Mouse (Mus musculus): ENCODE data around the gene Ran.

Gene Ran

DNA sequence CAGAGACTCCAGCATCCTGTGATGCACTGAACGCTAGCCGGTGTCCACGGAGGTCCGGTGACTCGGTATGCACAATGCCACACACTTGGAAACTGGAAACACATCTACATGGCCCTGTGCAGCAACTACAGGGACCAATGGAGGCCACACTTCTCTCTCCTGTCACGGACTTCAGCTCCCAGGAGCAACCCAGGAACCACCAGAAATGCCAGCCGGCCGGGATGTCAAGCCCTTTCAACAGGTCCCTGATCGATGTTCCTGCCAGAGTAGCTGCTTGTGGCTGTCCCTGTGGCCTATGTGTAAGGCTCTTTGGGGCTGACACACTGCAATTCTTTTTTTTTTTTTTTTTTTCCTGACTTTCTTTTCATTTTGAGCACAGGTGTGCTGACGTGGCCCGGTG is 44.3 kb downstream of the Ran start:
- H3K36me3 ChIP-seq (ENCODE audit: control insufficient read depth, insufficient read depth, low read length, poor library complexity, severe bottlenecking), result no peaks in the 10 kb centered on the region
- no peak for DNase-seq (ENCODE audit: low read depth, low spot score)
- H3K27me3 ChIP-seq (ENCODE audit: control insufficient read depth, insufficient read depth, low read length, poor library complexity, severe bottlenecking), result no peaks in the 10 kb centered on the region

DNA sequence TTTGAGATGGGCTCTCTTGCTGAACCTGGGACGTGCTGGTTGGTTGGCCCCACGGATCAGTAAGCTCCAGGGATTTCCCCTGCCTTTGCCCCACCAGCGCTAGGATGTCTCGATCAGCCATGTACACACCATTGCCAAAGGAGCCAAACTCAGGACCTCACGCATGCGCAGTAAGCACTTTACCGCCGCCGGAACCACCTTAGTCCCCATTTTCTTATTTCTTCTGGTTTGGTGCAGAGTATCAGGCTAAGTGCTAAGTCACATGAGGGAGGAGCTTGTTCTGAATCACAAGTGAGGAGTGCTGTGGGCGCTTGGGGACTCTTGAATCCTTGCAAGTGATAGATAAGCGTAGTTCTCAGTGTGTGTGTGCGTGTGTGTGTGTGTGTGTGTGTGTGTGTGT is 45.4 kb downstream of the Ran start:
- Histone ChIP-seq H3K27me3 (ENCODE audit: control insufficient read depth, insufficient read depth, low read length, poor library complexity, severe bottlenecking) (no peaks in the 10 kb centered on the region), H3K36me3 (ENCODE audit: control insufficient read depth, insufficient read depth, low read length, poor library complexity, severe bottlenecking) (no peaks in the 10 kb centered on the region)
- no peak for DNase-seq (ENCODE audit: low read depth, low spot score)

DNA sequence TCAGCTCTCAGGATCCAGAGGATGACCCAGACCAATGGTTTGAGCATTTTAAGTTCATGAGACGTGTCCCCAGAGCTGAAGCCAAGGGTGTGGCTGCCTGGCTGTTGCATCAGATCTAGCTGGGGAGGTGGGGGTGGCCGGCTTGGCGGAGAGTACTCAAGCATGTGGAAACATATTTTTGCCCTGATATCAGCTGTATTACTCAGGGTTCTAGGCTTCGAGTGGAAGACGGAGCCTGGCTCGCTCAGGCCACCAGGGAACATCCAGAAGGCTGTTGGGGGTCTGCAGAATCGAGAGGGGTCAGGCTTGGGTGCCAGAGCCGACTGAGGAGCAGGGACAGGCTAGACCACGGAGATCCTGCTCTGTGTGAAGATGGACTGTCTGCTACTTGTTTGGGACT is 46.1 kb downstream of the Ran start:
- DNase-seq (ENCODE audit: low read depth, low spot score), result no peak
- Histone ChIP-seq H3K36me3 (ENCODE audit: control insufficient read depth, insufficient read depth, low read length, poor library complexity, severe bottlenecking) (no peaks in the 10 kb centered on the region), H3K27me3 (ENCODE audit: control insufficient read depth, insufficient read depth, low read length, poor library complexity, severe bottlenecking) (no peaks in the 10 kb centered on the region)

DNA sequence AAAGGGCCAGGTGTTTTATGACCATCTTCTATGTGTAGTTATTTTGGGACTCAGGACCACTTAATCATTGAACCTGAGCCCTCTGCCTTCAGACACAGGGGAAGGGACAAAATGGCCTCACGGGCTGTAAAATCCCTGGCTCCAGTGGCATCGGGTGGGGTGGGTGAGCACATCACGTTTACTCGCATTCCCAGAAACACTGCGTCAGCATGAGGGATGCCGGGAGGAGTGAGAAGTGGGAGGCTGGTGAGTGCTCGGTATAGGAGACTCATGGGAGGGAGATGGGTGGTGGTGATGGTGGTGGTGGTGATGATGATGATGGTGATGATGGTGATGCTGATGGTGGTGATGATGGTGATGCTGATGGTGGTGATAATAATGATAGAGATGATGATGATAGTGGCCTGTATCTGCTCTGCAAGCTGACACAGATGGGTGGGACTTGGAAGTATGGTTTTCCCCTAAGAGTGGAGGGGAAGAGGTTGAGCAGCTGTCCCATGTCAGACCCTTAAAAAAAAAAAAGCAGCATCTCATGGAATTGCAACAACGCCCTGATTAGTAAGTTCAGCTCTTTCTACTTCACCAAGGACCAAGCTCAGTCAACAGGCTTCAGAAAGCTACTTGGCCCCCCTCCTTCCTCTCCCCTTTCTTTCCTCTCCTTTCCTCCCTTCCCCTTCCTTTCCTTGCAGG is 46.8 kb downstream of the Ran start:
- no peak for DNase-seq (ENCODE audit: low read depth, low spot score)
- Histone ChIP-seq H3K27me3 (ENCODE audit: control insufficient read depth, insufficient read depth, low read length, poor library complexity, severe bottlenecking) (no peaks in the 10 kb centered on the region), H3K36me3 (ENCODE audit: control insufficient read depth, insufficient read depth, low read length, poor library complexity, severe bottlenecking) (no peaks in the 10 kb centered on the region)

DNA sequence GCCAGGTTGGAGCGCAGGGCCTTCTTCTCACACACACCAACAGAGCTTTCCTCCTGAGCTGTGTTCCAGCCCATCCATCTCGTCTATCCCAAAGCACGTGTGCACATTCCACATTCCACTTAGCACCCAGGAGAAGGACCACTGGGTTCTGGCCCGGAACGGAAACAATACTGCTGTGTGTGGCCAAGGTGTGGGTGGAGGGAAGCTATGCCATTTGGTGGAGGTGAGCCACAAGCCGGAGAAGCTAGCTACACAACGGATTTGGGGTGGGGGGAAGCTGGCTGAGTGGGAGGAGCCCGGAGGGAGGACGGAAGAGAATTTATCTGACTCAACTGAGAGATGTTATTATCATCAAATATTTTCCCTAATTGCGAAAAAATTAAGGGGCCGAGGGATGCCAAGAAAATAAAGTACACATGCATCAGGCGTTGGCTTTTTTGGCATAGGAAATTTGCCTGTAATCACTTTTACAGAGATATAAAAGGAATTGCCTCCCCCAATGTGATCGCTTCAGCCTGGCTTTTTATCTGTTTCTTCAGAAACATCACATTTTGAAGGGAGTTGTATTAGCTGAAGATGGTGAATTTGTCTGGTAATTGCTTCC is 47.5 kb downstream of the Ran start:
- H3K36me3 ChIP-seq (ENCODE audit: control insufficient read depth, insufficient read depth, low read length, poor library complexity, severe bottlenecking), result no peaks in the 10 kb centered on the region
- DNase-seq (ENCODE audit: low read depth, low spot score), result no peak
- no peaks in the 10 kb centered on the region for H3K27me3 ChIP-seq (ENCODE audit: control insufficient read depth, insufficient read depth, low read length, poor library complexity, severe bottlenecking)

DNA sequence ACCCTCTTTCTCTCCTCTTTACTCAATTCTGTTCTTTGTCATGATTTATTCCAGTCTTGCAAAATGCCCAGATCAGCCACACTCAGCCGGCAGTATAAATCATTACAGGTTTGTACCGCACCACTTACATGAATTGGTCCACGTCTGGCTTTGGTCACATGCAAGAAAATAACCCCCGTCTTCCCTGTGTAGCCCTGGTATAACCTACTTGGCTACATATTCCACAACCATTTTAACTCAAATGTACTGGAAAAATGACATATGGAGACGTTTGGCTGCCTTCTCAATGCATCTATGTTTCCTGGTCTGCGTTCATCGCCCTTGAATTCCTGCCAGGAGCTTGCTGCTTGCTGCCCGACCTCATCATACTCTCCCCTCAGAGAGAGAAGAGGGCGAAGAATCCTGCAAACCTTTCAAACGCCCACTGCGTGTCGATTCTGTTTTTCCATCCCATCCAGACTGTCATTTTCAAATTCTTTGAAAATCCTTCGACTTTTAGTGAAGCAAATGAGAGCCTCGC is 52.0 kb downstream of the Ran start:
- H3K36me3 ChIP-seq (ENCODE audit: control insufficient read depth, insufficient read depth, low read length, poor library complexity, severe bottlenecking), result no peaks in the 10 kb centered on the region
- no peaks in the 10 kb centered on the region for H3K27me3 ChIP-seq (ENCODE audit: control insufficient read depth, insufficient read depth, low read length, poor library complexity, severe bottlenecking)
- no peak for DNase-seq (ENCODE audit: low read depth, low spot score)

DNA sequence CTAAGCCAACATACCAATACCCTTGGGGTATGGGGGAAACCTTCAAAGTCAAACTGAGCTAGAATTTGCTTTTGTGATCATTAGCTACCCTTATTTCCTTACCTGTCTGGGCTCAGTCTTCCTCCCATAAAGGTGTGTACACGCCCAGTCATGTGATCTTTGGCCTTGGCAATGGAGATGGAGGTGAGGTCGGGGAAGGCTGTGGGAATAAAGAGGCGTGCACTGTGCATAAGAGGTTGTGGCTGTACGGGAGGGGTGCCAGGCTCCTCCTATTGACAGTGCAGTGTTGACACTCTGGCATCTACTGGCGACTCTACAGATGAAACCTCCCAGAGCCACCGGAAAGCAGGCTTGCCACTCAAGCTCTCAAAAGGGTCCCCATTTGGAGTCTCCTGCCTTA is 53.5 kb downstream of the Ran start:
- Histone ChIP-seq H3K36me3 (ENCODE audit: control insufficient read depth, insufficient read depth, low read length, poor library complexity, severe bottlenecking) (no peaks in the 10 kb centered on the region), H3K27me3 (ENCODE audit: control insufficient read depth, insufficient read depth, low read length, poor library complexity, severe bottlenecking) (no peaks in the 10 kb centered on the region)
- DNase-seq (ENCODE audit: low read depth, low spot score), result no peak

All from splenic B cell, adult 2 months (primary cell).